ENCODE assay signal across 20 mouse cellular contexts in genomic region chr10:20021670-20022468, GRCm38 (mm10).
DNase-seq lines count a peak whose midpoint lies in the region; ATAC-seq and TF ChIP-seq lines count a peak whose summit lies in the region.
"Had no signal": no experiment of that assay in that cellular context is flagged by ENCODE, and none has a peak within 500 bp of the region (broad histone marks: within the 10 kb centered on the region; RNA-seq: fewer than 3 reads in every experiment).

No protein-coding gene starts in this region.

- H3K4me3 ChIP-seq in embryonic facial prominence, embryonic 14.5 days (ENCODE audit: low read depth, low read length) = no peak overlapping the region
- H3K4me3 ChIP-seq in embryonic facial prominence, embryonic 10.5 days = no peak overlapping the region
- H3K4me3 ChIP-seq in kidney, adult 2 months (ENCODE audit: insufficient read depth, low read depth, low read length) = no peak overlapping the region
- no peak overlapping the region for H3K4me3 ChIP-seq in kidney, postnatal 0 days (replicated peaks; ENCODE audit: low read depth, low read length)
- H3K4me3 ChIP-seq: embryonic facial prominence, embryonic 13.5 days; erythroblast, embryonic 14.5 days; forebrain, embryonic 10.5 days; gastrocnemius, adult 2 months; heart, embryonic 15.5 days; hindbrain, embryonic 10.5 days had no signal

- no peak for TF ChIP-seq POLR2A in kidney, adult 2 months (IDR thresholded peaks at IDR 0.05; ENCODE audit: low read depth, low read length)

- no peak overlapping the region for H3K27ac ChIP-seq in embryonic facial prominence, embryonic 14.5 days (replicated peaks; ENCODE audit: low read depth, low read length)
- no peak overlapping the region; the same call in 1 of the 2 replicates for H3K27ac ChIP-seq in embryonic facial prominence, embryonic 10.5 days (replicated peaks)
- peak overlapping the region; percentile 9; the same call in 1 of the 2 replicates for H3K27ac ChIP-seq in kidney, adult 2 months (ENCODE audit: insufficient read depth, low read depth, low read length)
- H3K27ac ChIP-seq in kidney, postnatal 0 days = 0 out of 2 replicates have a peak overlapping the region, but pooled peaks have one; percentile 6
- H3K27ac ChIP-seq: embryonic facial prominence, embryonic 13.5 days; gastrocnemius, adult 2 months; heart, embryonic 15.5 days; hindbrain, embryonic 10.5 days; hindbrain, embryonic 14.5 days had no signal

- peaks cover 5% of the 10 kb centered on the region; the same call in 1 of the 2 replicates for H3K4me1 ChIP-seq in embryonic facial prominence, embryonic 14.5 days (ENCODE audit: control insufficient read depth, insufficient read depth, low read length)
- peaks cover 15% of the 10 kb centered on the region for H3K4me1 ChIP-seq in embryonic facial prominence, embryonic 10.5 days
- H3K4me1 ChIP-seq in kidney, adult 2 months (ENCODE audit: control insufficient read depth, insufficient read depth, low read length) = peaks cover 16% of the 10 kb centered on the region
- H3K4me1 ChIP-seq in kidney, postnatal 0 days (replicated peaks; ENCODE audit: insufficient read depth, low read length) = peaks cover 8% of the 10 kb centered on the region
- H3K4me1 ChIP-seq: heart, embryonic 15.5 days had no signal

- no peak overlapping the region for H3K9ac ChIP-seq in embryonic facial prominence, embryonic 14.5 days (ENCODE audit: low read depth, low read length)
- H3K9ac ChIP-seq in kidney, postnatal 0 days (ENCODE audit: low read depth, low read length) = no peak overlapping the region
- H3K9ac ChIP-seq: embryonic facial prominence, embryonic 13.5 days; heart, embryonic 15.5 days; hindbrain, embryonic 14.5 days had no signal

- DNase-seq in embryonic facial prominence, embryonic 14.5 days (ENCODE audit: low spot score) = peak; percentile 50
- no peak for DNase-seq in embryonic facial prominence, embryonic 10.5 days (ENCODE audit: low spot score)
- DNase-seq in kidney, adult 2 months = peak; percentile 49
- DNase-seq in kidney, postnatal 14 days = no peak
- DNase-seq in kidney, postnatal 0 days (ENCODE audit: low spot score) = no peak
- DNase-seq in kidney, adult 11 months = no peak
- no peak for DNase-seq in spleen, postnatal 4 days (ENCODE audit: low spot score in 2 of 2)
- DNase-seq: adrenal gland, postnatal 14 days; gastrocnemius, adult 2 months; gastrocnemius, postnatal 25 days had no signal

- H3K4me2 ChIP-seq in embryonic facial prominence, embryonic 14.5 days (ENCODE audit: low read depth, low read length) = no peak overlapping the region
- no peak overlapping the region for H3K4me2 ChIP-seq in kidney, postnatal 0 days (ENCODE audit: low read length)
- H3K4me2 ChIP-seq: embryonic facial prominence, embryonic 13.5 days; heart, embryonic 15.5 days; hindbrain, embryonic 14.5 days had no signal

- peak; percentile 51; the same call in 1 of the 2 replicates for ATAC-seq in embryonic facial prominence, embryonic 14.5 days (ENCODE audit: low read depth)
- ATAC-seq in kidney, postnatal 0 days (replicated peaks; ENCODE audit: low FRiP score, low read depth) = no peak
- ATAC-seq: activated CD4-positive, CD25-positive, alpha-beta regulatory T cell, adult 4 months; forebrain, embryonic 14.5 days; Patski had no signal

- peaks cover 5% of the 10 kb centered on the region for H3K9me3 ChIP-seq in embryonic facial prominence, embryonic 14.5 days (ENCODE audit: control insufficient read depth, low read length)
- peaks cover 6% of the 10 kb centered on the region; the same call in 1 of the 2 replicates for H3K9me3 ChIP-seq in embryonic facial prominence, embryonic 10.5 days
- H3K9me3 ChIP-seq in kidney, postnatal 0 days (replicated peaks; ENCODE audit: low read length) = no peaks in the 10 kb centered on the region
- H3K9me3 ChIP-seq: embryonic facial prominence, embryonic 13.5 days; heart, embryonic 15.5 days had no signal

- no peak for TF ChIP-seq CTCF in kidney, adult 2 months (conservative IDR thresholded peaks at IDR 0.05; ENCODE audit: insufficient read depth, insufficient read length, low read depth, low read length)
- no peak for TF ChIP-seq CTCF in kidney, postnatal 0 days (IDR thresholded peaks at IDR 0.05; ENCODE audit: low read depth)

- WGBS in embryonic facial prominence, embryonic 14.5 days = 63% methylated on average over 15 of the region's 15 CpGs
- WGBS in embryonic facial prominence, embryonic 10.5 days = 85% methylated on average over 15 of the region's 15 CpGs
- 67% methylated on average over 15 of the region's 15 CpGs for WGBS in kidney, adult 2 months
- WGBS in kidney, postnatal 0 days = 64% methylated on average over 15 of the region's 15 CpGs

- H3K36me3 ChIP-seq in embryonic facial prominence, embryonic 14.5 days (ENCODE audit: control insufficient read depth, insufficient read depth, low read length) = no peaks in the 10 kb centered on the region
- no peaks in the 10 kb centered on the region; the same call in 1 of the 2 replicates for H3K36me3 ChIP-seq in embryonic facial prominence, embryonic 10.5 days (replicated peaks)
- peaks cover 3% of the 10 kb centered on the region; the same call in 1 of the 2 replicates for H3K36me3 ChIP-seq in kidney, adult 2 months (ENCODE audit: control insufficient read depth, insufficient read depth, low read length)
- no peaks in the 10 kb centered on the region for H3K36me3 ChIP-seq in kidney, postnatal 0 days (ENCODE audit: insufficient read depth, low read length)
- H3K36me3 ChIP-seq: embryonic facial prominence, embryonic 13.5 days; forebrain, embryonic 10.5 days; heart, embryonic 15.5 days; hindbrain, embryonic 10.5 days had no signal

- H3K27me3 ChIP-seq in embryonic facial prominence, embryonic 14.5 days (replicated peaks; ENCODE audit: control insufficient read depth, insufficient read depth, low read length) = no peaks in the 10 kb centered on the region
- no peaks in the 10 kb centered on the region for H3K27me3 ChIP-seq in embryonic facial prominence, embryonic 10.5 days (replicated peaks; ENCODE audit: low read depth, poor library complexity, severe bottlenecking)
- H3K27me3 ChIP-seq in kidney, adult 2 months (replicated peaks; ENCODE audit: control insufficient read depth, insufficient read depth, low read length) = no peaks in the 10 kb centered on the region
- no peaks in the 10 kb centered on the region for H3K27me3 ChIP-seq in kidney, postnatal 0 days (ENCODE audit: insufficient read depth, low read length)
- H3K27me3 ChIP-seq: CH12.LX; embryonic facial prominence, embryonic 13.5 days; heart, embryonic 15.5 days; Patski had no signal

Comparison
In these comparisons a context has a peak if more than half of its experiments do, and no peak if none do; other contexts are left out.
1. DNase-seq: peak in embryonic facial prominence, embryonic 14.5 days (single experiment) and kidney, adult 2 months (single experiment); none in embryonic facial prominence, embryonic 10.5 days (single experiment), kidney, postnatal 14 days (single experiment), kidney, postnatal 0 days (single experiment), kidney, adult 11 months (single experiment) and spleen, postnatal 4 days (0 of 2).
2. H3K27ac ChIP-seq: peak in kidney, adult 2 months (single experiment) and kidney, postnatal 0 days (single experiment); none in embryonic facial prominence, embryonic 14.5 days (single experiment) and embryonic facial prominence, embryonic 10.5 days (single experiment).